Mouse (Mus musculus): ENCODE data around the gene Vps33b. TPM values are rescaled to one million over a fixed set of nuclear protein-coding genes. Genes with fewer than 3 reads are reported as not detected.

Gene Vps33b
- total and polyA plus RNA-seq, 2 experiments = 4.8 to 5.7 TPM

DNA sequence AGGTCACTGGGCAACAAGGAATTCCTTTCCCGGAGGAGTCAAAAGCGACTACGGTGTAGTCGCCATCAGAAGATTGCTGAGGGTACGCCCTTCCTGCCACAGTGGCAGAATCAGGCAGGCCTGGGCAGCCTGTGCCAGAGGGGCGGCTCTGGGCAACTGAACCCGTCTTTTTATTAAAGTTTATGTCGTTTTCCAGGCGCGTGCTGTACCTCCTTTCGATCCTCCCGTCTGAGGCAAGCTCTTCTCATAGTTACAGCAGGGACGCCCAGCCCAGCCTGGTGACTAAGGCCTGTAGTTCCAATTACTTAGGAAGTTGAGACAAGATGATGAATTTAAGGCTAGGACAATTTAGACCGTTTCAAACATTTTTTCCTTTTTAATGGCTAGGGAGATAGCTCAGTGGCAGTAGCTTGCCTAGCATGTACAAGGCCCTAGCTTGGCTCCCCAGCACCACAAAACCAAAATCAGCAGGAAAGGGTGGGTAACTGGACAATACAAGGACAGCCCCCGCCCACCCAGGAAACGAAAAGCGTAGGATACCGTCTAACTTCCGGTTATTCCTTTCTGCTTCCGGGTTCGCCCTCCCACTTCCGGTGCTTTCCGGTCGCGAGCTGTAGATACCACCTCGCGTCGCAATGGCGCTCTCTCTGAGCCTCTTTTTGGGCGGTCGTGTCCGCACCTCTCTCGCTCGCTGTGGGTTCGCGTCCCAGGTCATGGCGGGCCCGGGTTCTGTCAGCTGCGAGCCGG lies 8.7 kb upstream of the Vps33b start, which contains the start of gene Ngrn:
Ngrn (plus strand) TSS at position 591 of the 747 bp plus-strand sequence.
- WGBS = 27% methylated on average over 40 of the region's 40 CpGs
- H3K36me3 ChIP-seq (ENCODE audit: control insufficient read depth, insufficient read depth, low read length) = peaks cover 8% of the 10 kb centered on the region; the same call in 1 of the 2 replicates
- peaks cover 8% of the 10 kb centered on the region; the same call in 1 of the 2 replicates for H3K79me2 ChIP-seq (ENCODE audit: control insufficient read depth, insufficient read depth, low read length)
- H3K9ac ChIP-seq (ENCODE audit: low read depth, low read length) = peak within 1 kb of the TSS; percentile 88
- peak within 1 kb of the TSS; percentile 90 for H3K4me3 ChIP-seq (ENCODE audit: insufficient read depth, low read depth, low read length)
- no peaks in the 10 kb centered on the region; the same call in 1 of the 2 replicates for H3K4me1 ChIP-seq (ENCODE audit: control insufficient read depth, insufficient read depth, low read length)
- H3K27ac ChIP-seq (replicated peaks; ENCODE audit: insufficient read depth, low read depth, low read length) = peak within 1 kb of the TSS; percentile 72
- DNase-seq (ENCODE audit: extremely low read depth, low read depth, low spot score) = peak; percentile 75
- TF ChIP-seq POLR2A (IDR thresholded peaks at IDR 0.05; ENCODE audit: extremely low read depth, insufficient read depth, low read length) (peak; percentile 80), CTCF (IDR thresholded peaks at IDR 0.05; ENCODE audit: low read depth, low read length) (peak; percentile 2; the same call in 1 of the 2 replicates)
- no peaks in the 10 kb centered on the region for H3K27me3 ChIP-seq (ENCODE audit: control insufficient read depth, insufficient read depth, low read length)

- Histone ChIP-seq H3K4me1 (ENCODE audit: control insufficient read depth, insufficient read depth, low read length) (no peaks in the 10 kb centered on the region; the same call in 1 of the 2 replicates), H3K9ac (ENCODE audit: low read depth, low read length) (peak overlapping the region; percentile 88), H3K27ac (replicated peaks; ENCODE audit: insufficient read depth, low read depth, low read length) (peak overlapping the region; percentile 72), H3K4me3 (ENCODE audit: insufficient read depth, low read depth, low read length) (peak overlapping the region; percentile 90), H3K27me3 (ENCODE audit: control insufficient read depth, insufficient read depth, low read length) (no peaks in the 10 kb centered on the region), H3K36me3 (ENCODE audit: control insufficient read depth, insufficient read depth, low read length) (peaks cover 8% of the 10 kb centered on the region; the same call in 1 of the 2 replicates), H3K79me2 (ENCODE audit: control insufficient read depth, insufficient read depth, low read length) (peaks cover 8% of the 10 kb centered on the region; the same call in 1 of the 2 replicates)
- no peak for TF ChIP-seq CTCF (IDR thresholded peaks at IDR 0.05; ENCODE audit: low read depth, low read length)
- TF ChIP-seq POLR2A (IDR thresholded peaks at IDR 0.05; ENCODE audit: extremely low read depth, insufficient read depth, low read length) = no peak
- peak; percentile 37 for DNase-seq (ENCODE audit: extremely low read depth, low read depth, low spot score)
- WGBS = 1% methylated on average over 32 of the region's 32 CpGs
Measured at GRCm38 (mm10) chr7:80261372-80261990, 8.0 kb upstream of the Vps33b start.

DNA sequence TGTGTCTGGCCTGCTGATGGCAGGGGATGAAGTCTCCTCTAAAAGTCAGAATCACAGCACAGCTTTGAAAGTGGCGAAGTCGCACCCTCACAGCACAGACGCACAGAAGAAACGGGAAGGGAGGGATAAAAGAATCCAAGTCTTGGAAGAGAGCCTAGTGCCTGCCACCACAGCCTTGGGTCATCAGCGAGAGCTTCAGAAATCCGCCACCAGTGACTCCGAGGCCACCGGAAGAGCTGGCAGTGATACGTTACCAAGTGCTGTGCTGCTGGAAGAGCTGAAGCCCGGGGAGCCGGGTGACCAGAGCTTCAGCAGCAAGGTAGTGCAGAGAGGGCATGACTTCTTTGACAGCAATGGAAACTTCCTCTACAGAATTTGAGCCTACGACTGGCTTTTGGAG lies 4.8 kb upstream of the Vps33b start:
- no peak for DNase-seq (ENCODE audit: extremely low read depth, low read depth, low spot score)
- no peaks in the 10 kb centered on the region for H3K27me3 ChIP-seq (ENCODE audit: control insufficient read depth, insufficient read depth, low read length)
- peaks cover 6% of the 10 kb centered on the region for H3K4me1 ChIP-seq (ENCODE audit: control insufficient read depth, insufficient read depth, low read length)
- peaks cover 8% of the 10 kb centered on the region; the same call in 1 of the 2 replicates for H3K36me3 ChIP-seq (ENCODE audit: control insufficient read depth, insufficient read depth, low read length)
- no peak overlapping the region for H3K4me3 ChIP-seq (ENCODE audit: insufficient read depth, low read depth, low read length)
- H3K9ac ChIP-seq (ENCODE audit: low read depth, low read length) = no peak overlapping the region
- H3K79me2 ChIP-seq (ENCODE audit: control insufficient read depth, insufficient read depth, low read length) = peaks cover 8% of the 10 kb centered on the region; the same call in 1 of the 2 replicates
- H3K27ac ChIP-seq (replicated peaks; ENCODE audit: insufficient read depth, low read depth, low read length) = no peak overlapping the region
- no peak for TF ChIP-seq POLR2A (IDR thresholded peaks at IDR 0.05; ENCODE audit: extremely low read depth, insufficient read depth, low read length)
- WGBS = 93% methylated on average over 12 of the region's 12 CpGs

- Histone ChIP-seq H3K27ac (replicated peaks; ENCODE audit: insufficient read depth, low read depth, low read length) (no peak overlapping the region), H3K27me3 (ENCODE audit: control insufficient read depth, insufficient read depth, low read length) (no peaks in the 10 kb centered on the region), H3K4me3 (ENCODE audit: insufficient read depth, low read depth, low read length) (no peak overlapping the region), H3K4me1 (ENCODE audit: control insufficient read depth, insufficient read depth, low read length) (peaks cover 11% of the 10 kb centered on the region), H3K36me3 (ENCODE audit: control insufficient read depth, insufficient read depth, low read length) (peaks cover 8% of the 10 kb centered on the region; the same call in 1 of the 2 replicates), H3K79me2 (ENCODE audit: control insufficient read depth, insufficient read depth, low read length) (no peaks in the 10 kb centered on the region), H3K9ac (ENCODE audit: low read depth, low read length) (no peak overlapping the region)
- no peak for DNase-seq (ENCODE audit: extremely low read depth, low read depth, low spot score)
- WGBS = 95% methylated on average over 1 of the region's 1 CpGs
- TF ChIP-seq POLR2A (IDR thresholded peaks at IDR 0.05; ENCODE audit: extremely low read depth, insufficient read depth, low read length) (no peak), CTCF (IDR thresholded peaks at IDR 0.05; ENCODE audit: low read depth, low read length) (no peak)
Measured at GRCm38 (mm10) chr7:80267764-80268163, 1.7 kb upstream of the Vps33b start.

GRCm38 (mm10) chr7:80269751-80270255 lies 354 bp downstream of the Vps33b start:
- H3K79me2 ChIP-seq (ENCODE audit: control insufficient read depth, insufficient read depth, low read length) = no peaks in the 10 kb centered on the region
- peaks cover 5% of the 10 kb centered on the region; the same call in 1 of the 2 replicates for H3K36me3 ChIP-seq (ENCODE audit: control insufficient read depth, insufficient read depth, low read length)
- H3K9ac ChIP-seq (ENCODE audit: low read depth, low read length) = peak overlapping the region; percentile 60
- TF ChIP-seq POLR2A (IDR thresholded peaks at IDR 0.05; ENCODE audit: extremely low read depth, insufficient read depth, low read length) = 0 out of 2 replicates have a peak, but pooled peaks have one; percentile 14
- no peak for TF ChIP-seq CTCF (IDR thresholded peaks at IDR 0.05; ENCODE audit: low read depth, low read length)
- peaks cover 11% of the 10 kb centered on the region for H3K4me1 ChIP-seq (ENCODE audit: control insufficient read depth, insufficient read depth, low read length)
- no peak overlapping the region for H3K27ac ChIP-seq (replicated peaks; ENCODE audit: insufficient read depth, low read depth, low read length)
- H3K27me3 ChIP-seq (ENCODE audit: control insufficient read depth, insufficient read depth, low read length) = no peaks in the 10 kb centered on the region
- H3K4me3 ChIP-seq (ENCODE audit: insufficient read depth, low read depth, low read length) = peak overlapping the region; percentile 80
- peak; percentile 29 for DNase-seq (ENCODE audit: extremely low read depth, low read depth, low spot score)
- under 1% methylated on average over 23 of the region's 23 CpGs for WGBS
